Mouse (Mus musculus) limb, embryonic 11.5 days (tissue): Measurements from ENCODE around the gene Ube2l6. TPM values are rescaled to one million over a fixed set of nuclear protein-coding genes. Genes with fewer than 3 reads are reported as not detected.
A peak's percentile ranks its signal among the peaks of the same experiment; 100 is the strongest.

Experiments
- ATAC-seq: fragments of 200-750 bp; cut with Nextera tagmentation; 2 replicates; pipeline ENCODE4 v1.8.0; 2017; ENCODE audit warnings: low read depth; ENCODE audit not compliant: insufficient number of reproducible peaks, low FRiP score, low TSS enrichment
- DNase-seq: peaks from one replicate; pipeline ENCODE4 v3.0.0-alpha.2; 2015; ENCODE audit warnings: low spot score
- H3K27ac ChIP-seq: fragments of 300-500 bp; sonication (generic); replicated peaks from 2 replicates; pipeline ENCODE4 v1.5.1; 2014; ENCODE audit warnings: low read depth, mild to moderate bottlenecking, low read length
- H3K27me3 ChIP-seq: fragments of 300-500 bp; sonication (generic); 2 replicates; pipeline ENCODE4 v1.6.1; 2014; ENCODE audit warnings: mild to moderate bottlenecking, low read length, mixed read lengths; ENCODE audit not compliant: control insufficient read depth, insufficient read depth
- H3K36me3 ChIP-seq: fragments of 300-500 bp; sonication (generic); 2 replicates; pipeline ENCODE4 v1.6.1; 2014; ENCODE audit warnings: mild to moderate bottlenecking, low read length, moderate library complexity, mixed read lengths; ENCODE audit not compliant: control insufficient read depth, insufficient read depth
- H3K4me1 ChIP-seq: fragments of 300-500 bp; sonication (generic); 2 replicates; pipeline ENCODE4 v1.6.1; 2014; ENCODE audit warnings: low read length, mixed read lengths; ENCODE audit not compliant: control insufficient read depth, insufficient read depth
- H3K4me2 ChIP-seq: fragments of 300-500 bp; sonication (generic); 2 replicates; pipeline ENCODE4 v1.6.1; 2014; ENCODE audit warnings: low read depth, mild to moderate bottlenecking, moderate library complexity; ENCODE audit not compliant: severe bottlenecking
- H3K4me3 ChIP-seq: fragments of 300-500 bp; sonication (generic); 2 replicates; pipeline ENCODE4 v1.5.1; 2014; ENCODE audit warnings: low read depth, low read length
- H3K9ac ChIP-seq: fragments of 300-500 bp; sonication (generic); 2 replicates; pipeline ENCODE4 v1.6.1; 2014; ENCODE audit warnings: mild to moderate bottlenecking, low read length
- H3K9me3 ChIP-seq: fragments of 300-500 bp; sonication (generic); 2 replicates; pipeline ENCODE4 v1.6.1; 2016; ENCODE audit warnings: low read length; ENCODE audit not compliant: control insufficient read depth
- WGBS: fragments of 180-500 bp; shearing (Covaris S2); extraction: QIAGEN DNeasy Blood & Tissue Kit; methylation state at CpG from one replicate; pipeline ENCODE4 v1.1.7; 2014; 5-methylcytosine and 5-hydroxymethylcytosine counted together
- polyA plus RNA-seq: library from polyadenylated mRNA; unstranded; fragments of >200 nt; fragmentation: Nextera tagmentation; extraction: Ambion mirVana; gene quantifications from 2 replicates; pipeline ENCODE4 v1.2.1, GENCODE M21; 2014

The Ube2l6 gene
- polyA plus RNA-seq, 1 experiment from 2014 or later, result 23.3 TPM

DNA sequence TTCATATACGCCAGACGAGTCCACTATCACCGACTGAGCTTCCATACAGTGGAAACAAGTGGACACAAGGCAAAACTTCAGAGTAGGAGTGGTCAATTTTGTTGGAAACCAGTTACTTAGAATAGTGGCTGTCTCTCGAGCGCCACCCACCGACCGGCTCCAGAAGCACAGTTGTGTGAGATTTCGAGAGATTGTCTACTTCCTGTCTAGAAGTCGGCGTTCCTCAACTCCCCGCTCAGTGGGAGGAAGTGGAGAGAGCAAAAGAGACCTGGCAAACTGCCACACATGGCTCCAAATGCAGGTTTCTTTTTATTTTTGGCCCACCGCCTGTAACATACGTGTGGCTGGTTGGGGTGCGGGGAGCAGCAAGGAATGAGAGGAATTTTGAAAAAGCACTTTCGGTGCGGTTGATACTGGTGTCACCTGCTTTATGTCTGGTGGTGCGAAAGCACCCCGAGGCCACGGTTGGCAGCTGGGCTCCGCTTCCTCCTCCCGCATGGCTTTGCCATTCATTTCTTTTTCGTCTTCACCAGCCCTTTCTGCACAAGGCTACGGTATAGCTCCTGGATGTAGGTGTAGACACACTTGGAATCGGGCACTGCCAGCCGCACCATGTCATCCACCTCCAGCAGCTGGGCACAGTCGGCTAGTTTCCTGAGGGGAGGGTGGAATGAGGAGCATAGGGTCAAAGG lies 12.4 kb downstream of the Ube2l6 start:
- Histone ChIP-seq H3K4me1 (0 out of 2 replicates have a peak, but pooled peaks cover 3% of the 10 kb centered on the region), H3K36me3 (no peaks in the 10 kb centered on the region), H3K27me3 (no peaks in the 10 kb centered on the region), H3K9me3 (no peaks in the 10 kb centered on the region), H3K4me3 (no peak overlapping the region), H3K9ac (no peak overlapping the region), H3K27ac (no peak overlapping the region; the same call in 1 of the 2 replicates), H3K4me2 (peak overlapping the region; percentile 32; the same call in 1 of the 2 replicates)
- peak; percentile 40; the same call in 1 of the 2 replicates for ATAC-seq
- 41% methylated on average over 26 of the region's 26 CpGs for WGBS
- DNase-seq, result peak; percentile 92

- Histone ChIP-seq H3K27me3 (no peaks in the 10 kb centered on the region), H3K27ac (no peak overlapping the region), H3K9me3 (no peaks in the 10 kb centered on the region), H3K4me1 (0 out of 2 replicates have a peak, but pooled peaks cover 3% of the 10 kb centered on the region), H3K4me2 (no peak overlapping the region), H3K36me3 (no peaks in the 10 kb centered on the region), H3K4me3 (no peak overlapping the region), H3K9ac (no peak overlapping the region)
- DNase-seq, result no peak
- ATAC-seq, result no peak
- 84% methylated on average over 7 of the region's 7 CpGs for WGBS
These were observed 13.3 kb downstream of the Ube2l6 start for GRCm38 (mm10) chr2:84811880-84812279.

- H3K27me3 ChIP-seq, result no peaks in the 10 kb centered on the region
- H3K27ac ChIP-seq, result no peak overlapping the region
- H3K4me2 ChIP-seq, result no peak overlapping the region
- 0 out of 2 replicates have a peak, but pooled peaks cover 3% of the 10 kb centered on the region for H3K4me1 ChIP-seq
- no peak overlapping the region for H3K9ac ChIP-seq
- no peak for ATAC-seq
- no peaks in the 10 kb centered on the region for H3K36me3 ChIP-seq
- DNase-seq, result no peak
- no peaks in the 10 kb centered on the region for H3K9me3 ChIP-seq
- H3K4me3 ChIP-seq, result no peak overlapping the region
- WGBS, result 78% methylated on average over 6 of the region's 6 CpGs
These were observed 14.0 kb downstream of the Ube2l6 start for GRCm38 (mm10) chr2:84812676-84813075.

DNA sequence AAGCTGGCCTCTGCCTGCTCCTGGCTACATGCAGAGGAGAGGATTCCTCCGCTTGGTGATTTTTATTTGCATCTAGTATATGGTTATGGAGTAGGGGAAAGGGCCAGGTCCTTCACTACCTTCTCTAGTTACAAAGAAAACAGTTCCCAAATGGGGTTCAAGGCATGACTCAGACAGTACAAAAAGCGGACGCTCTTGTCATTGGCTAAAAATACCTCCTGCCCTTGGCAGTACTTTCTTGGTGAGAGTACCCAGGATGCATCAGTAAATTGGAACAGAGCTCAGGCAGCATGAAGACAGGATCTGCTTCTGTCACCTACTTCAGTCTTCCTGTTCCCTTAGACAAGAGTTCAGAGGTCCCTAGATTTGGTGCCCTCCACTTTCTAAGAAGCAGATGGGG lies 21.2 kb downstream of the Ube2l6 start:
- H3K27ac ChIP-seq, result no peak overlapping the region
- no peak overlapping the region for H3K4me2 ChIP-seq
- no peak overlapping the region for H3K9ac ChIP-seq
- no peak for DNase-seq
- no peak overlapping the region for H3K4me3 ChIP-seq
- ATAC-seq, result no peak
- WGBS, result 67% methylated on average over 3 of the region's 3 CpGs
- no peaks in the 10 kb centered on the region for H3K4me1 ChIP-seq
- H3K27me3 ChIP-seq, result no peaks in the 10 kb centered on the region
- H3K9me3 ChIP-seq, result no peaks in the 10 kb centered on the region
- no peaks in the 10 kb centered on the region for H3K36me3 ChIP-seq

- Histone ChIP-seq H3K27ac (no peak within 1 kb of the TSS), H3K9me3 (no peaks in the 10 kb centered on the region), H3K36me3 (no peaks in the 10 kb centered on the region), H3K4me3 (no peak within 1 kb of the TSS), H3K27me3 (no peaks in the 10 kb centered on the region), H3K4me1 (peaks cover 2% of the 10 kb centered on the region; the same call in 1 of the 2 replicates), H3K4me2 (no peak within 1 kb of the TSS), H3K9ac (no peak within 1 kb of the TSS)
- WGBS, result 66% methylated on average over 13 of the region's 13 CpGs
- ATAC-seq (no peak), DNase-seq (no peak)
These were observed 23.9 kb downstream of the Ube2l6 start, which contains the start of gene Smtnl1 for GRCm38 (mm10) chr2:84822552-84822951. Smtnl1 (minus strand) TSS chr2:84822652.

DNA sequence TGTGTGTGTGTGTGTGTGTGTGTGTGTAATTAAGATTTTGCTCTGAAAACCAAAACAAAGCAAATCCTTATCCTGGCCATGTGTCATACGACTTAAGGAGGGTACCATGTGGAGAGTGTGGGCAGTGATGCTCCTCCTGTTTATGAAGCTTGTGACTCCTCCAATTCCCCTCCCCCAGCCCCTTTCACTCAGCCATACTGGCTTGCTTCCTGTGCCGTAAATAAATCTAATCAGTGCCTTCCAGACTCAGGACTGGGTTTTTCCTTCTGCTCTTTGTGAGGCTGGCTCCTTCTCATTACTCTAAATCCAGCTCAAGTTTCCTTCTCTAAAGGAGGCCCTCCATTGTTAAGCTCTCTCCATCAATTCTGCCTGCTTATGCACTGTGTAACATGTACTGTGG lies 24.6 kb downstream of the Ube2l6 start:
- H3K36me3 ChIP-seq, result no peaks in the 10 kb centered on the region
- peaks cover 5% of the 10 kb centered on the region; the same call in 1 of the 2 replicates for H3K4me1 ChIP-seq
- H3K4me2 ChIP-seq, result no peak overlapping the region
- 0 out of 2 replicates have a peak, but pooled peaks have one; percentile 8 for ATAC-seq
- no peaks in the 10 kb centered on the region for H3K9me3 ChIP-seq
- H3K9ac ChIP-seq, result no peak overlapping the region
- no peak for DNase-seq
- 37% methylated on average over 2 of the region's 2 CpGs for WGBS
- no peak overlapping the region for H3K27ac ChIP-seq
- no peak overlapping the region for H3K4me3 ChIP-seq
- no peaks in the 10 kb centered on the region for H3K27me3 ChIP-seq

DNA sequence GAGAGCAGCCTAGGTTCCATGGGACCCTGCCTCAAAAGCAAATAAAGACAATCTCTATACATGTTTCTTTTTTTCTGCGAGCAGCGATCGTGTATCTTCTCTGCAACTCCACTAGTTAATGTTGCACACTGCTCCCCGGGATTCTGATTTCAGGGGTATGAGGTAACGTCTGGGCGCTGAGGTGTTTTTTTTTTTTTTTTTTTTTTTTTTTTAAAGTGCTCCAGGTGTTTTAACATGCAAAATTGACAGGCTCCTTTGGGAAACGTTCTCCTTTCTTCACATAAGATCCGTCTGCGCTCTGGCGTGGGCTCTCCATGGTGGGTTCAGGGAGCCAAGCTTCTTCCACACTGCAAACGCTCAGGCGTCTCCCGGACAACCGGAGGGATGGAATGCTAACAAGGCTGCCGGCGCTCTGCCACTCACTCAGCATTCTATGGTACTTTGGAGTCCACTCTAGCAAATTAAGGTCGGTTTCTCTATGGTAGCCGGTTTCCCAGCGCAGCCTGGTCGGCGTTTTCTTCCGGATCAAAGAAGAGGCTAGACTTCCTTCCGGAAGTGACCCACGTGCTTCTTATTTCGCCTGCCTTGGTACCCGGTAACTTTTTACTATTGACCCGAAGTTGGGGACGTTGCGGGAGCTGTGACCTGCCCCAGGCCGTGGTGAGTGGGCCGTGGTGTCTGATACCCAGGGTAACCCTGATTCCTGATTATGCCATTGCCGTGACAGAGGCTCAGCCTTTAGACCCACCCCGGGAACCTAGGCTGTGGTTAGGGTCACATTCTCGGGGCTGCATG lies 28.1 kb downstream of the Ube2l6 start, which contains the start of gene Timm10:
TSS of gene Timm10 (plus strand) at position 510 of the 795 bp plus-strand sequence.
- no peaks in the 10 kb centered on the region for H3K27me3 ChIP-seq
- peak within 1 kb of the TSS; percentile 62 for H3K9ac ChIP-seq
- H3K4me2 ChIP-seq, result peak within 1 kb of the TSS; percentile 94
- H3K4me1 ChIP-seq, result peaks cover 5% of the 10 kb centered on the region; the same call in 1 of the 2 replicates
- no peak within 1 kb of the TSS; the same call in 1 of the 2 replicates for H3K27ac ChIP-seq
- under 1% methylated on average over 34 of the region's 34 CpGs for WGBS
- H3K36me3 ChIP-seq, result peaks cover 2% of the 10 kb centered on the region; the same call in 1 of the 2 replicates
- DNase-seq (peak; percentile 93), ATAC-seq (peak; percentile 84)
- no peaks in the 10 kb centered on the region for H3K9me3 ChIP-seq
- peak within 1 kb of the TSS; percentile 84 for H3K4me3 ChIP-seq

- H3K9me3 ChIP-seq, result no peaks in the 10 kb centered on the region
- peaks cover 2% of the 10 kb centered on the region; the same call in 1 of the 2 replicates for H3K36me3 ChIP-seq
- peak overlapping the region; percentile 84 for H3K4me3 ChIP-seq
- H3K4me1 ChIP-seq, result peaks cover 5% of the 10 kb centered on the region; the same call in 1 of the 2 replicates
- H3K9ac ChIP-seq, result peak overlapping the region; percentile 62
- ATAC-seq (peak; percentile 10; the same call in 1 of the 2 replicates), DNase-seq (no peak)
- no peaks in the 10 kb centered on the region for H3K27me3 ChIP-seq
- under 1% methylated on average over 29 of the region's 29 CpGs for WGBS
- H3K27ac ChIP-seq, result no peak overlapping the region; the same call in 1 of the 2 replicates
- H3K4me2 ChIP-seq, result peak overlapping the region; percentile 94
These were observed 28.8 kb downstream of the Ube2l6 start for GRCm38 (mm10) chr2:84827283-84827920.
